In genomic region chr6:82078875-82079274, GRCm38 (mm10) we compare ENCODE assay signal across 34 mouse cellular contexts. TPM values are rescaled to one million over a fixed set of nuclear protein-coding genes. Genes with fewer than 3 reads are reported as not detected.
"Had no signal": no experiment of that assay in that cellular context is flagged by ENCODE, and none has a peak within 500 bp of the region (broad histone marks: within the 10 kb centered on the region; RNA-seq: fewer than 3 reads in every experiment).

No protein-coding gene starts in this region.

- H3K4me2 ChIP-seq: heart, embryonic 11.5 days; heart, embryonic 12.5 days; heart, embryonic 13.5 days; heart, embryonic 15.5 days; hindbrain, embryonic 12.5 days; hindbrain, embryonic 13.5 days; hindbrain, embryonic 14.5 days; hindbrain, embryonic 15.5 days; intestine, embryonic 15.5 days; kidney, embryonic 15.5 days had no signal

- DNase-seq: heart, postnatal 4 days; kidney, adult 11 months; kidney, adult 18-20 months; kidney, adult 2 months; kidney, adult 8-10 months; kidney, adult 9 months; kidney, postnatal 10 days; kidney, postnatal 14 days; kidney, postnatal 25 days; kidney, postnatal 36 days; kidney, postnatal 4 days; layer of hippocampus, adult 9-11 months; layer of hippocampus, postnatal 36 days had no signal

- H3K36me3 ChIP-seq: heart, embryonic 10.5 days; heart, embryonic 12.5 days; hindbrain, embryonic 10.5 days; hindbrain, embryonic 12.5 days; hindbrain, embryonic 13.5 days; hindbrain, embryonic 15.5 days had no signal

- ATAC-seq: hindbrain, embryonic 16.5 days; hindbrain, postnatal 0 days; inflammation-experienced regulatory T-cells, adult 6 months; intestine, embryonic 15.5 days; intestine, embryonic 16.5 days; intestine, postnatal 0 days had no signal

- H3K27me3 ChIP-seq: heart, embryonic 12.5 days; heart, embryonic 13.5 days; heart, embryonic 15.5 days; hindbrain, embryonic 12.5 days; hindbrain, embryonic 13.5 days; hindbrain, embryonic 15.5 days; intestine, embryonic 15.5 days; kidney, embryonic 15.5 days had no signal

- H3K9ac ChIP-seq: heart, embryonic 12.5 days; heart, embryonic 13.5 days; heart, embryonic 15.5 days; hindbrain, embryonic 12.5 days; hindbrain, embryonic 13.5 days; hindbrain, embryonic 14.5 days; hindbrain, embryonic 15.5 days; intestine, embryonic 15.5 days; kidney, embryonic 15.5 days had no signal

- H3K9me3 ChIP-seq: heart, embryonic 10.5 days; heart, embryonic 12.5 days; heart, embryonic 13.5 days; heart, embryonic 15.5 days; hindbrain, embryonic 10.5 days; hindbrain, embryonic 12.5 days; hindbrain, embryonic 13.5 days; hindbrain, embryonic 15.5 days; intestine, embryonic 15.5 days; kidney, embryonic 15.5 days had no signal

- H3K27ac ChIP-seq: heart, embryonic 10.5 days; heart, embryonic 13.5 days; heart, embryonic 15.5 days; hindbrain, embryonic 10.5 days; hindbrain, embryonic 12.5 days; hindbrain, embryonic 13.5 days; hindbrain, embryonic 14.5 days; hindbrain, embryonic 15.5 days; hindbrain, postnatal 0 days; intestine, embryonic 15.5 days; kidney, embryonic 15.5 days; kidney, postnatal 0 days; layer of hippocampus, adult 2 months; left cerebral cortex, adult 2 months had no signal

- H3K4me3 ChIP-seq: heart, embryonic 10.5 days; heart, embryonic 12.5 days; heart, embryonic 13.5 days; heart, embryonic 15.5 days; hindbrain, embryonic 10.5 days; hindbrain, embryonic 12.5 days; hindbrain, embryonic 13.5 days; hindbrain, embryonic 15.5 days; intestine, embryonic 15.5 days; kidney, embryonic 15.5 days; layer of hippocampus, adult 2 months; left cerebral cortex, adult 2 months had no signal

- H3K4me1 ChIP-seq: heart, embryonic 10.5 days; heart, embryonic 12.5 days; heart, embryonic 13.5 days; heart, embryonic 15.5 days; hindbrain, embryonic 10.5 days; hindbrain, embryonic 12.5 days; hindbrain, embryonic 13.5 days; hindbrain, embryonic 15.5 days; intestine, embryonic 15.5 days had no signal

RNA-seq across cellular contexts. Expression of gene Eva1a, which starts 38.0 kb away (rescaled TPM):
- total RNA-seq: hematopoietic stem cell, adult 5-6 weeks had no signal
- polyA plus RNA-seq: inflammation-experienced regulatory T-cells, adult 6 months had no signal
